Mouse (Mus musculus) stomach, postnatal 0 days (tissue): Measurements from ENCODE around the gene Rtn4ip1. TPM values are rescaled to one million over a fixed set of nuclear protein-coding genes. Genes with fewer than 3 reads are reported as not detected.
"Not testable (repeated sequence)": the region's sequence is repeated elsewhere in the genome, so short reads cannot be mapped to it uniquely, and the experiment has no call there.

Source experiments
- ATAC-seq: fragments of 200-750 bp; cut with Nextera tagmentation; 2 replicates; pipeline ENCODE4 v1.8.0; 2017; ENCODE audit not compliant: low FRiP score, low TSS enrichment
- DNase-seq: peaks from one replicate; pipeline ENCODE4 v3.0.0-alpha.2; 2016; ENCODE audit warnings: low spot score
- H3K27ac ChIP-seq: fragments of 300-500 bp; sonication (generic); replicated peaks from 2 replicates; pipeline ENCODE4 v1.5.1; 2014; ENCODE audit warnings: mild to moderate bottlenecking, control low read depth
- H3K27me3 ChIP-seq: fragments of 300-500 bp; sonication (generic); 2 replicates; pipeline ENCODE4 v1.6.1; 2014; ENCODE audit warnings: low read length; ENCODE audit not compliant: control insufficient read depth, insufficient read depth
- H3K36me3 ChIP-seq: fragments of 300-500 bp; sonication (generic); 2 replicates; pipeline ENCODE4 v1.6.1; 2014; ENCODE audit warnings: low read length, mixed read lengths; ENCODE audit not compliant: control insufficient read depth, insufficient read depth
- H3K4me1 ChIP-seq: fragments of 300-500 bp; sonication (generic); replicated peaks from 2 replicates; pipeline ENCODE4 v1.6.1; 2014; ENCODE audit warnings: antibody characterized with exemption; ENCODE audit not compliant: control insufficient read depth, insufficient read depth
- H3K4me2 ChIP-seq: fragments of 300-500 bp; sonication (generic); replicated peaks from 2 replicates; pipeline ENCODE4 v1.6.1; 2014; ENCODE audit warnings: low read depth, mild to moderate bottlenecking, control low read depth, moderate library complexity
- H3K4me3 ChIP-seq: fragments of 300-500 bp; sonication (generic); 2 replicates; pipeline ENCODE4 v1.5.1; 2014; ENCODE audit warnings: low read depth, low read length, control low read depth
- H3K9ac ChIP-seq: fragments of 300-500 bp; sonication (generic); 2 replicates; pipeline ENCODE4 v1.6.1; 2014; ENCODE audit warnings: mild to moderate bottlenecking, low read length, control low read depth, mixed read lengths
- H3K9me3 ChIP-seq: fragments of 300-500 bp; sonication (generic); 2 replicates; pipeline ENCODE4 v1.6.1; 2016; ENCODE audit warnings: low read length; ENCODE audit not compliant: control insufficient read depth
- CTCF ChIP-seq: IDR thresholded peaks from 2 replicates; pipeline ENCODE4 v1.5.1; 2016; ENCODE audit warnings: antibody characterized with exemption, low read depth, mild to moderate bottlenecking, moderate library complexity
- EP300 ChIP-seq: optimal IDR thresholded peaks from 2 replicates; pipeline ENCODE3; 2016; ENCODE audit warnings: antibody characterized with exemption
- WGBS: fragments of 180-500 bp; shearing (Covaris S2); extraction: QIAGEN DNeasy Blood & Tissue Kit; methylation state at CpG from one replicate; pipeline ENCODE4 v1.1.7; 2014; 5-methylcytosine and 5-hydroxymethylcytosine counted together
- polyA plus RNA-seq: library from polyadenylated mRNA; unstranded; fragments of >200 nt; fragmentation: Nextera tagmentation; extraction: Ambion mirVana; gene quantifications from 2 replicates; pipeline ENCODE4 v1.2.1, GENCODE M21; 2015

The Rtn4ip1 gene
- polyA plus RNA-seq, 1 experiment from 2014 or later: 7.4 TPM

- DNase-seq: peak; percentile 85
- Histone ChIP-seq H3K27me3 (no peaks in the 10 kb centered on the region), H3K9ac (no peak overlapping the region), H3K4me3 (no peak overlapping the region), H3K4me1 (no peaks in the 10 kb centered on the region), H3K9me3 (no peaks in the 10 kb centered on the region), H3K36me3 (no peaks in the 10 kb centered on the region), H3K4me2 (no peak overlapping the region), H3K27ac (no peak overlapping the region)
- TF ChIP-seq CTCF (peak; percentile 98), EP300 (no peak)
- ATAC-seq: peak; percentile 55; the same call in 1 of the 2 replicates
- 43% methylated on average over 17 of the region's 17 CpGs for WGBS
These were observed 17.3 kb downstream of the Rtn4ip1 start for GRCm38 (mm10) chr10:43918696-43919608.

GRCm38 (mm10) chr10:43923096-43923495, 21.5 kb downstream of the Rtn4ip1 start:
- Histone ChIP-seq H3K27ac (no peak overlapping the region), H3K9ac (no peak overlapping the region), H3K4me3 (no peak overlapping the region), H3K4me2 (no peak overlapping the region), H3K4me1 (no peaks in the 10 kb centered on the region), H3K27me3 (no peaks in the 10 kb centered on the region), H3K36me3 (no peaks in the 10 kb centered on the region), H3K9me3 (no peaks in the 10 kb centered on the region)
- ATAC-seq: no peak
- WGBS: 91% methylated on average over 3 of the region's 3 CpGs
- DNase-seq: no peak
- TF ChIP-seq CTCF (no peak), EP300 (no peak)

- 89% methylated on average over 9 of the region's 9 CpGs for WGBS
These were observed 24.2 kb downstream of the Rtn4ip1 start for GRCm38 (mm10) chr10:43925776-43926175.

GRCm38 (mm10) chr10:43927736-43928135, 26.1 kb downstream of the Rtn4ip1 start:
- no peaks in the 10 kb centered on the region for H3K9me3 ChIP-seq
- H3K27me3 ChIP-seq: no peaks in the 10 kb centered on the region
- no peaks in the 10 kb centered on the region for H3K4me1 ChIP-seq
- H3K9ac ChIP-seq: no peak overlapping the region
- WGBS: 75% methylated on average over 8 of the region's 8 CpGs
- no peak overlapping the region for H3K4me3 ChIP-seq
- H3K36me3 ChIP-seq: no peaks in the 10 kb centered on the region; the same call in 1 of the 2 replicates
- TF ChIP-seq EP300 (no peak), CTCF (no peak)
- H3K4me2 ChIP-seq: no peak overlapping the region
- no peak overlapping the region for H3K27ac ChIP-seq
- ATAC-seq (no peak), DNase-seq (no peak)

More at GRCm38 (mm10) chr10:43925776-43926175, 24.2 kb downstream of the Rtn4ip1 start:
- ATAC-seq, H3K9ac ChIP-seq, H3K27me3 ChIP-seq, H3K27ac ChIP-seq, DNase-seq, H3K9me3 ChIP-seq, H3K36me3 ChIP-seq, H3K4me3 ChIP-seq, H3K4me2 ChIP-seq, H3K4me1 ChIP-seq: not testable (repeated sequence)
- peak; percentile 14; the same call in 1 of the 2 replicates for TF ChIP-seq CTCF

- H3K36me3 ChIP-seq: no peaks in the 10 kb centered on the region; the same call in 1 of the 2 replicates
- H3K27me3 ChIP-seq: no peaks in the 10 kb centered on the region
- H3K4me1 ChIP-seq: no peaks in the 10 kb centered on the region
- TF ChIP-seq CTCF (no peak), EP300 (no peak)
- no peak overlapping the region for H3K4me3 ChIP-seq
- H3K9ac ChIP-seq: no peak overlapping the region
- WGBS: 54% methylated on average over 5 of the region's 5 CpGs
- H3K4me2 ChIP-seq: no peak overlapping the region
- H3K9me3 ChIP-seq: no peaks in the 10 kb centered on the region
- no peak for DNase-seq
- no peak overlapping the region for H3K27ac ChIP-seq
- no peak for ATAC-seq
These were observed 27.0 kb downstream of the Rtn4ip1 start for GRCm38 (mm10) chr10:43928596-43928995.

GRCm38 (mm10) chr10:43939136-43939662, 37.6 kb downstream of the Rtn4ip1 start:
- no peak overlapping the region for H3K4me3 ChIP-seq
- no peak for TF ChIP-seq CTCF
- no peak for TF ChIP-seq EP300
- no peak overlapping the region for H3K27ac ChIP-seq
- ATAC-seq (no peak), DNase-seq (no peak)
- H3K9me3 ChIP-seq: no peaks in the 10 kb centered on the region
- no peak overlapping the region for H3K4me2 ChIP-seq
- no peaks in the 10 kb centered on the region for H3K4me1 ChIP-seq
- 75% methylated on average over 6 of the region's 6 CpGs for WGBS
- no peak overlapping the region for H3K9ac ChIP-seq
- H3K36me3 ChIP-seq: peaks cover 5% of the 10 kb centered on the region; the same call in 1 of the 2 replicates
- H3K27me3 ChIP-seq: no peaks in the 10 kb centered on the region
